Mouse (Mus musculus): Measurements from ENCODE around the gene Ceacam20. TPM values are rescaled to one million over a fixed set of nuclear protein-coding genes. Genes with fewer than 3 reads are reported as not detected.

Ceacam20 gene
- polyA plus RNA-seq, 1 experiment from 2014 or later, result not detected

DNA sequence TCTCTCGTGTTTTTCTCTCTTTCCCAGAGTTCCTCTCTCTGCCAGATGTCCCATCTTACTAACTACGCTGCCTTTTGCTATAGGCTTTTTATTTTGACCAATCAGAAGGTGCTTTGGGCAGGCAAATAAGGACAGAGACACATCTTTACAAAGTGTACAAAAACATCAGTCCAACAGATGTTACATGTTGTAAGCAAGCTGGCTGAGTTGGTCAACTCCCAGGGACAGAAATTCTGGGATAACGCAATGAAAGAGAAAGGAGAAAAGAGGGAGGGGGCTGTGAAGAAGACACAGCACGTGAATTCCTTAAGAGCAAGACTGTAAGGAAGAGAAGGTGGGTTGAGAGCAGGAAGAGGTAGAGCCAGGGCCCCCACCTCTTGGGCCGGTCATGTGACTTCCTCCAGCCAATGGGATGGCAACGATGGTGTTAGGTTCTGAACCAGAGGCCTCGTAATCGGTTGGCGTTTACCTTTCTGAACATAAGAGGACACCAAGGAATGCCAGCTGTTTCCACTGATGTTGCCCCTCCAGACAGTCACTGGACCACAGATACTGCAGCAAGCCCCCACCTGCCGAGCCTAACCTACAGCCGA lies 27.9 kb upstream of the Ceacam20 start:
- Histone ChIP-seq H3K27me3 (ENCODE audit: insufficient read depth, low read length) (no peaks in the 10 kb centered on the region), H3K9ac (no peak overlapping the region), H3K27ac (ENCODE audit: low read depth) (no peak overlapping the region), H3K4me1 (ENCODE audit: insufficient read depth) (0 out of 2 replicates have a peak, but pooled peaks cover 4% of the 10 kb centered on the region), H3K4me2 (no peak overlapping the region), H3K4me3 (ENCODE audit: low read depth, low read length) (no peak overlapping the region), H3K36me3 (ENCODE audit: insufficient read depth) (no peaks in the 10 kb centered on the region), H3K9me3 (ENCODE audit: low read depth, low read length) (no peaks in the 10 kb centered on the region)
- DNase-seq, result peak; percentile 75
- ATAC-seq (ENCODE audit: insufficient read depth), result no peak
- TF ChIP-seq CTCF (IDR thresholded peaks at IDR 0.05; ENCODE audit: low read depth), result no peak
- WGBS, result 65% methylated on average over 11 of the region's 11 CpGs

DNA sequence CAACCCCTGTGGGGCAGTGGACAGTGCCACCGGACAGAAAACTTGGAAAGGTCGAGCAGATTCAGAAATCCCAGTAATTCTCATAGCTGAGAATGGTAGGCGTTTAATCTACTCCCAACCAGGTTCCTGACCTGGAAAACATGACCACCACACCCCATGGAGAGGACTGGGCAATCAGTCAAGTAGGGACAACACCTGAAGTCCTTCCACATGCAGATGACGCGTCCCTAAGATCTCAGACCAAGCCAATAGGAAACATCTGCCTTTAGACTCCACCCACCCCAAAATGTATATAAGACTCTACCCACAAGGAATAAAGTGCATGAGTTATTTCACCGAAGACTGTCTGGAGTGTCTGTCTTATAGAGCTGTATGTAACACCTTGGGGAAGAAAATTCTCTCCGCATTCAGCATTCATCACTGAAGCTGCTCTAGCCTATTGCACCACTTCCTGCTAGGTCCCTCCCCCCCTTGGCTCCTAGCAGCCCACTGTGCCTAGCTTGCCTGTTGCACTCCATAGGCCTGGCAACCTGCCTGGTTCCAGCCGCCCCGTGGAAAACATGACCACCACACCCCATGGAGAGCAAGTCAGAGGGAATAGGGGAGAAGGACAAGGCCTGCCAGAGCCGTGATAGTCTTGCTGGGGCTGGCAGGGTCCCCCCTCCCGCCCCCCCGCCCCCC lies 25.5 kb upstream of the Ceacam20 start:
- Histone ChIP-seq H3K9me3 (ENCODE audit: low read depth, low read length) (no peaks in the 10 kb centered on the region), H3K36me3 (ENCODE audit: insufficient read depth) (no peaks in the 10 kb centered on the region), H3K9ac (no peak overlapping the region), H3K4me2 (peak overlapping the region; percentile 36), H3K4me1 (ENCODE audit: insufficient read depth) (0 out of 2 replicates have a peak, but pooled peaks cover 4% of the 10 kb centered on the region), H3K4me3 (ENCODE audit: low read depth, low read length) (no peak overlapping the region), H3K27me3 (ENCODE audit: insufficient read depth, low read length) (no peaks in the 10 kb centered on the region), H3K27ac (ENCODE audit: low read depth) (peak overlapping the region; percentile 58)
- peak; percentile 87 for DNase-seq
- no peak for TF ChIP-seq CTCF (IDR thresholded peaks at IDR 0.05; ENCODE audit: low read depth)
- WGBS, result 44% methylated on average over 10 of the region's 12 CpGs
- peak; percentile 73 for ATAC-seq (ENCODE audit: insufficient read depth)

DNA sequence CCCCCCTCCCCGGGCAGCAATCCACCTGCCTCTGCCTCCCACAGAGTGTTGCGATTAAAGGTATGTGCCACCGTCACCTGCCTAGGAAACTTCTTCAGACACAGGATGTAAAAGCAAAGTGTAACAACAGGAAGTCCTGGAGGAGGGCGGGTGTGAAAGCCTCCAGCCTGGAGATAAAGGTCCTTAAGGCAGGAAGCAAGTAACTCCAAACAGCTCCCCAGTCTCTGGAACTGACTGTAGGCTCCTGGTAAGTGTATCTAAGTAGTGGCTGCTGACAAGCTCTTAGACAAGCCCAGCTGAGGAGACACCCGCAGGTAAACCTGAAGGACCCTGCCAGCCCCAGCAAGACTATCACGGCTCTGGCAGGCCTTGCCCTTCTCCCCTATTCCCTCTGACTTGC lies 25.0 kb upstream of the Ceacam20 start:
- TF ChIP-seq CTCF (IDR thresholded peaks at IDR 0.05; ENCODE audit: low read depth), result no peak
- Histone ChIP-seq H3K27me3 (ENCODE audit: insufficient read depth, low read length) (no peaks in the 10 kb centered on the region), H3K9ac (no peak overlapping the region), H3K9me3 (ENCODE audit: low read depth, low read length) (no peaks in the 10 kb centered on the region), H3K36me3 (ENCODE audit: insufficient read depth) (no peaks in the 10 kb centered on the region), H3K4me1 (ENCODE audit: insufficient read depth) (0 out of 2 replicates have a peak, but pooled peaks cover 4% of the 10 kb centered on the region), H3K27ac (ENCODE audit: low read depth) (peak overlapping the region; percentile 63), H3K4me2 (no peak overlapping the region; the same call in 1 of the 2 replicates), H3K4me3 (ENCODE audit: low read depth, low read length) (no peak overlapping the region)
- WGBS, result 2% methylated on average over 5 of the region's 6 CpGs
- ATAC-seq (ENCODE audit: insufficient read depth), result no peak; the same call in 1 of the 2 replicates
- peak; percentile 62 for DNase-seq

DNA sequence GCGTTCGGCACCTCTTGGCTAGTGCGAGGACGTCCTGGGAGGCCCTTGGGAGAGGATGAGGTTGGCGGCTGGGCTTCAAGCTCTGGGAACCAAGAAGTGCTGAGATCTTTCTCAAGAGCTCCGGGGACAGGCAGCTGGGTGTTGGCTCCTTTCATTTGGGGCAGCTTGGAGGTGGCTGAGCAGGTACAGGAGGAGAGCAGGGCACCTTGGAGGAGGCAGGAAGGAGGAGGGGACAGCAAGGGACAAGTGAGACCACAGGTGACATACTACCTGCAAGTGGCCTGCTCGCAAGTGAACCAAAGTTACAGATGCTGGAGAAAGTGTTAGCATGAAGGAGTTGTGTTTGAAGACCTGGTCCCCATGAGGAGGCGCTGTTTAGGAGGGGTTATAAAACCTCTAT lies 20.5 kb upstream of the Ceacam20 start:
- DNase-seq (no peak), ATAC-seq (ENCODE audit: insufficient read depth) (no peak)
- no peak overlapping the region for H3K4me3 ChIP-seq (ENCODE audit: low read depth, low read length)
- no peaks in the 10 kb centered on the region for H3K27me3 ChIP-seq (ENCODE audit: insufficient read depth, low read length)
- no peak overlapping the region for H3K9ac ChIP-seq
- no peak overlapping the region for H3K27ac ChIP-seq (ENCODE audit: low read depth)
- H3K36me3 ChIP-seq (ENCODE audit: insufficient read depth), result no peaks in the 10 kb centered on the region
- no peaks in the 10 kb centered on the region for H3K9me3 ChIP-seq (ENCODE audit: low read depth, low read length)
- no peak overlapping the region for H3K4me2 ChIP-seq
- 85% methylated on average over 8 of the region's 8 CpGs for WGBS
- H3K4me1 ChIP-seq (ENCODE audit: insufficient read depth), result 0 out of 2 replicates have a peak, but pooled peaks cover 2% of the 10 kb centered on the region
- TF ChIP-seq CTCF (IDR thresholded peaks at IDR 0.05; ENCODE audit: low read depth), result no peak

DNA sequence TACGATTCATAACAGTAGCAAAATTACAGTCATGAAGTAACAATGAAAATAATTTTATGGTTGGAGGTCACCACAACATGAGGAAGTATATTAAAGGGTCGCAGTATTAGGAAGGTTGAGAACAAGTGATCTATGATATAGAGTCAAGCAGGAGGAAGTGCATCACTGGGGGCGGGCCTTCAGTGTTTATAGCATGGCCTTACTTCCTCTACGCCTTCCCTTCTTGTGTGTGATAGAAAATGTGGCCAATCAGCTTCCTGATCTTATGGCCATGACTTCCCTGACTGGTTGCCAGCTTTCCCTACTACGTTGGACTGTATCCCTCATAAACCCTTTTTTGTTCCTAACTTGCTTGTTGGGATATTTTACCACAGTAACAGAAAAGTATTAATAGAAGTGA lies 20.0 kb upstream of the Ceacam20 start:
- Histone ChIP-seq H3K9ac (no peak overlapping the region), H3K4me1 (ENCODE audit: insufficient read depth) (no peaks in the 10 kb centered on the region), H3K4me3 (ENCODE audit: low read depth, low read length) (no peak overlapping the region), H3K9me3 (ENCODE audit: low read depth, low read length) (no peaks in the 10 kb centered on the region), H3K27ac (ENCODE audit: low read depth) (no peak overlapping the region), H3K36me3 (ENCODE audit: insufficient read depth) (no peaks in the 10 kb centered on the region), H3K4me2 (no peak overlapping the region), H3K27me3 (ENCODE audit: insufficient read depth, low read length) (no peaks in the 10 kb centered on the region)
- DNase-seq (no peak), ATAC-seq (ENCODE audit: insufficient read depth) (no peak)
- TF ChIP-seq CTCF (IDR thresholded peaks at IDR 0.05; ENCODE audit: low read depth), result no peak
- 86% methylated on average over 5 of the region's 5 CpGs for whole genome bisulfite sequencing

DNA sequence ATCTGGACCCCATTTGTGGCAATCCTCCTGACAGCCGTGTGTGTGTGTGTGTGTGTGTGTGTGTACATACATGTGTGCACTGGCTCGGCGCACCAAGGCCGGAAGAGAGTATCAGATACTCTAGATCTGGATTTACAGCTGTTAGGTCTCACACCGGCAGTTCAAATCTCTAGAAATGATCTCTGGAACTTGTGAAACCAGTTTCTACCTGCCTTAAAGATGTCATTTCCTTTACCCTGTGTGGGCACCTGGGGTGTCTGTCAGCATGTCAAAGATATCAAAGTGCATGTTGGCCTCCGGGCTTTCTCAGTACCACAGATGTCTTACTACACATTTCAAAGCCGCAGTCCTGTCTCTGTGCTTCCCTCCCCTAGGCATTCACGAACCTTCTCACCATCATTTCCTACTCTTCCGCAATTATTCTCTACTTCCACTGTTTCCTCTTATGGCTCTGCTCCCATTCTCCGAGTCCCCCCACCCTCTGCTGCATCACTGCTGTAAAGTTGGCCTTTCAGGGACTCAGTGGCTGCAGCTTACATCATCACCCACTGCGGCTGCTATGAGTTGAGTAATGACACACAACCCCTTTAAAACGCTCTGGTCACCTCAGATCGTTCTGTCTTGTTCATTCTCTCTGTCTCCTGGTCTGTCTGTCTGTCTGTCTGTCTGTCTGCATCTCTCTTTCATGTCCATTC lies 19.2 kb upstream of the Ceacam20 start:
- ATAC-seq (ENCODE audit: insufficient read depth) (no peak), DNase-seq (no peak)
- no peak for TF ChIP-seq CTCF (IDR thresholded peaks at IDR 0.05; ENCODE audit: low read depth)

DNA sequence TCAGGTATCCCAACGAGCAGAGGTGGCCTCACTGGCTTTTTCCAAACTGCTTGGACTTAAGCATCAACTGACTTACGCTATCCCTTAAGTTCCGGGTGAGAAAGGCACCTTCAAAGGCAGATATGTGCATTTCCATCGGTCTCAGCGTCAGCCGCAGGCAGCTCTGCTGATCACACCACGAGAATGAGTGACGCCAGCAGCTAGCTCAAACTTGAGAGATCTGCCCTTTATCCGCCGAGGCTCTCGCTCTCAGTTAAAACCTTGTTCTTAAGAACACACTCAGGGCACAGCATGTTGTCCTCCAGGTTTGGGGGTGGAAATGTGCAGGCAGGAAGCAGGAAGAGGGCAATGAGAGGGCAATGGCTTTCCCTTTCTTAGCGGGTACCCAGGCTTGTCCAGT lies 16.3 kb upstream of the Ceacam20 start:
- 67% methylated on average over 12 of the region's 12 CpGs for WGBS
- Histone ChIP-seq H3K9me3 (ENCODE audit: low read depth, low read length) (no peaks in the 10 kb centered on the region), H3K4me3 (ENCODE audit: low read depth, low read length) (no peak overlapping the region), H3K4me2 (no peak overlapping the region), H3K27me3 (ENCODE audit: insufficient read depth, low read length) (no peaks in the 10 kb centered on the region), H3K9ac (no peak overlapping the region), H3K4me1 (ENCODE audit: insufficient read depth) (no peaks in the 10 kb centered on the region), H3K36me3 (ENCODE audit: insufficient read depth) (no peaks in the 10 kb centered on the region), H3K27ac (ENCODE audit: low read depth) (no peak overlapping the region)
- DNase-seq (no peak), ATAC-seq (ENCODE audit: insufficient read depth) (no peak)
- no peak for TF ChIP-seq CTCF (IDR thresholded peaks at IDR 0.05; ENCODE audit: low read depth)

More for the DNA sequence above, 19.2 kb upstream of the Ceacam20 start:
- Histone ChIP-seq H3K27me3 (ENCODE audit: insufficient read depth, low read length) (no peaks in the 10 kb centered on the region), H3K9ac (no peak overlapping the region), H3K4me2 (no peak overlapping the region), H3K27ac (ENCODE audit: low read depth) (no peak overlapping the region), H3K4me1 (ENCODE audit: insufficient read depth) (no peaks in the 10 kb centered on the region), H3K4me3 (ENCODE audit: low read depth, low read length) (no peak overlapping the region), H3K36me3 (ENCODE audit: insufficient read depth) (no peaks in the 10 kb centered on the region), H3K9me3 (ENCODE audit: low read depth, low read length) (no peaks in the 10 kb centered on the region)
- WGBS, result 73% methylated on average over 13 of the region's 13 CpGs

All from lung, embryonic 14.5 days (tissue).